Mouse (Mus musculus): ENCODE results near the gene Nxnl2. TPM values are rescaled to one million over a fixed set of nuclear protein-coding genes. Genes with fewer than 3 reads are reported as not detected.

Gene Nxnl2
- total RNA-seq, 1 experiment from 2014 or later, result not detected

Other genes with a start within 250 kb of the Nxnl2 start
- 40.1 and 53.8 TPM in 2 replicates for gene Spin1, start 70.1 kb upstream of the Nxnl2 start, total RNA-seq (2017)
- 4.1 and 7.0 TPM in 2 replicates for gene S1pr3, start 237.6 kb downstream of the Nxnl2 start, total RNA-seq (2017)

All from common myeloid progenitor, adult 5-6 weeks (primary cell).